Mouse (Mus musculus) myocyte (in vitro differentiated cells): ENCODE measurements at regions not wholly inside any gene's neighbourhood (a gene's known extent, or its start where the extent isn't known, plus 50 kb on each side); places are given as distances from the start of the nearest gene placed in this dataset.

Experiments
- CEBPB ChIP-seq: IDR thresholded peaks from 2 replicates; pipeline ENCODE4 v1.6.1; 2011; ENCODE audit warnings: mild to moderate bottlenecking, moderate library complexity; ENCODE audit not compliant: poor library complexity, insufficient read depth, severe bottlenecking
- E2F4 ChIP-seq: IDR thresholded peaks from one replicate; pipeline ENCODE4 v1.6.1; 2011; ENCODE audit warnings: mild to moderate bottlenecking, control low read depth, moderate library complexity; ENCODE audit not compliant: insufficient read depth
- MAX ChIP-seq: IDR thresholded peaks from one replicate; pipeline ENCODE4 v1.6.1; 2011; ENCODE audit warnings: low read depth, mild to moderate bottlenecking, control low read depth
- MYOD1 ChIP-seq, 3 experiments: IDR thresholded peaks; one replicate each; pipeline ENCODE4 v1.6.1; 2011; ENCODE audit warnings: control low read depth in 2 of 3, low read depth in 2 of 3, mild to moderate bottlenecking in 2 of 3, moderate library complexity in 1 of 3; ENCODE audit not compliant: insufficient read length in 2 of 3, control insufficient read depth in 1 of 3
- POLR2A ChIP-seq: IDR thresholded peaks from one replicate; pipeline ENCODE4 v1.6.1; 2011; ENCODE audit warnings: low read depth, mild to moderate bottlenecking, control low read depth, moderate library complexity; ENCODE audit not compliant: insufficient read length
- POLR2AphosphoS2 ChIP-seq: IDR thresholded peaks from one replicate; pipeline ENCODE4 v1.6.1; 2011; ENCODE audit warnings: low read depth, control low read depth; ENCODE audit not compliant: insufficient read length
- SRF ChIP-seq: IDR thresholded peaks from one replicate; pipeline ENCODE4 v1.6.1; 2011; ENCODE audit warnings: low read depth; ENCODE audit not compliant: control insufficient read depth, insufficient read length
- TCF12 ChIP-seq: IDR thresholded peaks from one replicate; pipeline ENCODE4 v1.6.1; 2011; ENCODE audit warnings: mild to moderate bottlenecking, control low read depth; ENCODE audit not compliant: poor library complexity, insufficient read depth, severe bottlenecking
- TCF3 ChIP-seq: IDR thresholded peaks from one replicate; pipeline ENCODE4 v1.6.1; 2011; ENCODE audit warnings: low read depth, control low read depth; ENCODE audit not compliant: insufficient read length
- USF1 ChIP-seq: IDR thresholded peaks from one replicate; pipeline ENCODE4 v1.6.1; 2011; ENCODE audit warnings: low read depth, mild to moderate bottlenecking, control low read depth, moderate library complexity

GRCm38 (mm10) chr6:12993772-12994171 is 75.8 kb upstream of the Tmem106b start:
- TF ChIP-seq POLR2A (no peak), USF1 (no peak), POLR2AphosphoS2 (no peak), CEBPB (no peak), SRF (no peak), MYOD1 (IDR thresholded peaks at IDR 0.05; ENCODE audit: control insufficient read depth in 1 of 3, insufficient read length in 2 of 3, low read depth in 2 of 3) (no peak), E2F4 (no peak), MAX (no peak), TCF12 (no peak), TCF3 (no peak)
